In genomic region chr1:155293446-155293845, GRCm38 (mm10) we compare ENCODE assay signal across 7 mouse cellular contexts. TPM values are rescaled to one million over a fixed set of nuclear protein-coding genes. Genes with fewer than 3 reads are reported as not detected.
A peak's percentile ranks its signal among the peaks of the same experiment; 100 is the strongest.
DNase-seq lines count a peak whose midpoint lies in the region; ATAC-seq lines count a peak whose summit lies in the region.

No protein-coding gene starts in this region.

- H3K4me3 ChIP-seq in hindbrain, embryonic 12.5 days, result no peak overlapping the region
- H3K4me3 ChIP-seq in liver, embryonic 16.5 days (ENCODE audit: low read depth, low read length), result no peak overlapping the region
- no peak overlapping the region for H3K4me3 ChIP-seq in neural tube, embryonic 15.5 days (replicated peaks)

- no peak overlapping the region for H3K27ac ChIP-seq in hindbrain, embryonic 12.5 days
- no peak overlapping the region for H3K27ac ChIP-seq in liver, embryonic 16.5 days (ENCODE audit: low read length)
- H3K27ac ChIP-seq in neural tube, embryonic 15.5 days (replicated peaks), result peak overlapping the region; percentile 48; the same call in 1 of the 2 replicates

- no peaks in the 10 kb centered on the region for H3K4me1 ChIP-seq in hindbrain, embryonic 12.5 days
- no peaks in the 10 kb centered on the region for H3K4me1 ChIP-seq in liver, embryonic 16.5 days (ENCODE audit: control insufficient read depth, low read depth, low read length)
- peaks cover 3% of the 10 kb centered on the region; the same call in 1 of the 2 replicates for H3K4me1 ChIP-seq in neural tube, embryonic 15.5 days

- peak; percentile 71; the same call in 1 of the 2 replicates for ATAC-seq in hindbrain, embryonic 12.5 days (ENCODE audit: low FRiP score)
- ATAC-seq in liver, embryonic 16.5 days (ENCODE audit: low read depth), result peak; percentile 45; the same call in 1 of the 2 replicates
- ATAC-seq in neural tube, embryonic 15.5 days (ENCODE audit: low FRiP score), result peak; percentile 83

- H3K9ac ChIP-seq in hindbrain, embryonic 12.5 days, result no peak overlapping the region
- H3K9ac ChIP-seq in liver, embryonic 16.5 days (ENCODE audit: low read depth, low read length), result no peak overlapping the region
- H3K9ac ChIP-seq in neural tube, embryonic 15.5 days (replicated peaks), result no peak overlapping the region

- H3K36me3 ChIP-seq in hindbrain, embryonic 12.5 days, result peaks cover 18% of the 10 kb centered on the region
- peaks cover 11% of the 10 kb centered on the region for H3K36me3 ChIP-seq in liver, embryonic 16.5 days (ENCODE audit: control insufficient read depth, insufficient read depth)
- peaks cover 22% of the 10 kb centered on the region for H3K36me3 ChIP-seq in neural tube, embryonic 15.5 days

- peak; percentile 14 to 17 for DNase-seq in spleen, postnatal 10 days (ENCODE audit: low spot score in 2 of 2)
- no peak for DNase-seq in spleen, postnatal 14 days (ENCODE audit: low spot score in 2 of 2)
- peak; percentile 18 for DNase-seq in WW6 (ENCODE audit: low read depth, low spot score)
- DNase-seq in embryo, embryonic 9.5 days (ENCODE audit: extremely low spot score), result peak; percentile 77

- no peaks in the 10 kb centered on the region for H3K9me3 ChIP-seq in hindbrain, embryonic 12.5 days (replicated peaks)
- H3K9me3 ChIP-seq in liver, embryonic 16.5 days (replicated peaks; ENCODE audit: control insufficient read depth, low read length), result no peaks in the 10 kb centered on the region
- H3K9me3 ChIP-seq in neural tube, embryonic 15.5 days (replicated peaks), result no peaks in the 10 kb centered on the region

- 16% methylated on average over 3 of the region's 3 CpGs for WGBS in hindbrain, embryonic 12.5 days
- WGBS in liver, embryonic 16.5 days (ENCODE audit: insufficient replicate concordance), result 18% methylated on average over 3 of the region's 3 CpGs
- WGBS in neural tube, embryonic 15.5 days, result 11% methylated on average over 3 of the region's 3 CpGs

- H3K4me2 ChIP-seq in hindbrain, embryonic 12.5 days (replicated peaks), result no peak overlapping the region
- no peak overlapping the region for H3K4me2 ChIP-seq in liver, embryonic 16.5 days (ENCODE audit: low read depth, low read length)
- no peak overlapping the region for H3K4me2 ChIP-seq in neural tube, embryonic 15.5 days

- H3K27me3 ChIP-seq in hindbrain, embryonic 12.5 days, result no peaks in the 10 kb centered on the region
- H3K27me3 ChIP-seq in liver, embryonic 16.5 days (ENCODE audit: control insufficient read depth, insufficient read depth, low read depth, low read length), result no peaks in the 10 kb centered on the region
- no peaks in the 10 kb centered on the region for H3K27me3 ChIP-seq in neural tube, embryonic 15.5 days (replicated peaks)

RNA-seq across cellular contexts. Expression of gene BC034090, which starts 49.2 kb away (rescaled TPM):
- polyA plus RNA-seq in hindbrain, embryonic 12.5 days (2016; fragmentation: Nextera tagmentation; extraction: Ambion mirVana), result 5.0 and 5.4 TPM in 2 replicates
- polyA plus RNA-seq in liver, embryonic 16.5 days (2015; fragmentation: Nextera tagmentation; extraction: Ambion mirVana), result 0.12 and 0.33 TPM in 2 replicates
- 3.0 and 4.1 TPM in 2 replicates for polyA plus RNA-seq in neural tube, embryonic 15.5 days (2015; fragmentation: Nextera tagmentation; extraction: Ambion mirVana)

Comparison
In these comparisons a context has a peak if more than half of its experiments do, and no peak if none do; other contexts are left out.
1. DNase-seq: peak in spleen, postnatal 10 days (2 of 2), WW6 (single experiment) and embryo, embryonic 9.5 days (single experiment); none in spleen, postnatal 14 days (0 of 2).
2. Peak in every context shown above with its lines, with median percentiles within 50 percentile points of each other: ATAC-seq.